Mouse (Mus musculus): ENCODE measurements at regions not wholly inside any gene's neighbourhood (a gene's known extent, or its start where the extent isn't known, plus 50 kb on each side); places are given as distances from the start of the nearest gene placed in this dataset.

DNA sequence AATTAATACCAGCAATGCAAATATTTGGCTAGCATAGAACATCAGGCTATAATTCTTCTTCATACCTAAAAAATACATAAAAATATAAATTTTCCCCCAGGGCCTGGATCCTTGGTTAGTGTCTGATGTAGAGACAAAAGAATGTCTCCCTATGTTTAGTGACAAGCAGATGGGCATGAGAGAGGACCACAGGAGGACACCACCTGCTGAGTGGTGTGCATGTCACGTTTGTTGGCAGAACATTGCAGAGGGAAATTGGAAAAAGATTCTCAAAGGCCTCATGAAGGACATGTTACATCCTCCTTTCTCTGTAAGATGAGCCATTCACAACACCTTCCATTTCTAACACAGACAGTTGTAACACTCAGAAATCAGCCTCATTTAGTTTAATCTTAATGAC is 206.3 kb downstream of the Hhipl2 start:
- H3K9ac ChIP-seq = no peak overlapping the region
- WGBS (ENCODE audit: insufficient replicate concordance) = 41% methylated on average over 1 of the region's 1 CpGs

DNA sequence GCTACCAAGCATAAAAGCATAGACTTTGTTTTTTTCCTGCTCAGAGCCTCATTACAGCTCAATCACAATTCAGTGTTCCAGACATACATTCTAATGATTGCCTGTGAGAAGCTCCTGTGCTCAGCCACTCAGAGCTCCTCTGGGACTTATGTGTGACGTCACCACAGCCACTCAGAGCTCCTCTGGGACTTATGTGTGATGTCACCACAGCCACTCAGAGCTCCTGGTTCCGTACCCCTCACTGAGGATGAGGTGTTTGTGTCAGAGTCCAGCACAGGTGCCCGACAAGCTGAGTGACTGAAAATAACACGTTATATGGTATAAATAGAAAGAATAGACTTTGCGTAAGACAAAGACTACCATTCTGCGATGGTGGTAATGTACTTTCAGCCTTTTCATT is 215.8 kb downstream of the Hhipl2 start:
- Histone ChIP-seq H3K27me3 (no peaks in the 10 kb centered on the region), H3K9ac (no peak overlapping the region), H3K9me3 (replicated peaks) (no peaks in the 10 kb centered on the region), H3K4me1 (replicated peaks) (no peaks in the 10 kb centered on the region), H3K36me3 (replicated peaks) (no peaks in the 10 kb centered on the region), H3K4me2 (no peak overlapping the region), H3K27ac (replicated peaks) (no peak overlapping the region), H3K4me3 (replicated peaks) (no peak overlapping the region)
- ATAC-seq (ENCODE audit: insufficient read depth) = no peak
- 62% methylated on average over 6 of the region's 6 CpGs for WGBS (ENCODE audit: insufficient replicate concordance)

More for the DNA sequence above, 206.3 kb downstream of the Hhipl2 start:
- H3K4me2 ChIP-seq = no peak overlapping the region
- H3K36me3 ChIP-seq (replicated peaks) = no peaks in the 10 kb centered on the region
- no peak overlapping the region for H3K4me3 ChIP-seq (replicated peaks)
- H3K27me3 ChIP-seq = no peaks in the 10 kb centered on the region
- no peaks in the 10 kb centered on the region for H3K9me3 ChIP-seq (replicated peaks)
- H3K27ac ChIP-seq (replicated peaks) = no peak overlapping the region
- no peaks in the 10 kb centered on the region for H3K4me1 ChIP-seq (replicated peaks)
- no peak for ATAC-seq (ENCODE audit: insufficient read depth)

DNA sequence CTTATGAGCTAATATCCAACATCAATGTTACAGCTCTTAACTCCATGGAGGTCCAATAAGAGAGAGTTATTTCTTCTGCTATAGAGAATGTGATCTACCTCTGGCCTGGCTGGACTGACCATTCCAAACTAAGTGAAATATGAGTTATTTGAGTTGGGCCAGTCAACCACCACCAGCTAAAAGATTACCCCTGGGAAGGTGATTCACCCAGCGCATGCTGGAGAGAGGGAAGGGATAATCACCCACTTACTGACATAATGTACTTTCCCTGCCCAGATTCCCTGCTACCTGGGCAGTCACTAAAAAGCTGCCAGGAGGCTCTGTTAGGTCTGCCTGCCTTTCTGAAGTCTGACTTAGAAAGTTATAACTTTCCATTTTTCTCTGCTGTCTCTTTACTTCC is 216.8 kb downstream of the Hhipl2 start:
- no peaks in the 10 kb centered on the region for H3K27me3 ChIP-seq
- H3K9ac ChIP-seq = no peak overlapping the region
- no peak overlapping the region for H3K27ac ChIP-seq (replicated peaks)
- no peaks in the 10 kb centered on the region for H3K4me1 ChIP-seq (replicated peaks)
- no peak overlapping the region for H3K4me2 ChIP-seq
- H3K36me3 ChIP-seq (replicated peaks) = no peaks in the 10 kb centered on the region
- H3K4me3 ChIP-seq (replicated peaks) = no peak overlapping the region
- no peak for ATAC-seq (ENCODE audit: insufficient read depth)
- no peaks in the 10 kb centered on the region for H3K9me3 ChIP-seq (replicated peaks)
- 85% methylated on average over 1 of the region's 1 CpGs for WGBS (ENCODE audit: insufficient replicate concordance)

DNA sequence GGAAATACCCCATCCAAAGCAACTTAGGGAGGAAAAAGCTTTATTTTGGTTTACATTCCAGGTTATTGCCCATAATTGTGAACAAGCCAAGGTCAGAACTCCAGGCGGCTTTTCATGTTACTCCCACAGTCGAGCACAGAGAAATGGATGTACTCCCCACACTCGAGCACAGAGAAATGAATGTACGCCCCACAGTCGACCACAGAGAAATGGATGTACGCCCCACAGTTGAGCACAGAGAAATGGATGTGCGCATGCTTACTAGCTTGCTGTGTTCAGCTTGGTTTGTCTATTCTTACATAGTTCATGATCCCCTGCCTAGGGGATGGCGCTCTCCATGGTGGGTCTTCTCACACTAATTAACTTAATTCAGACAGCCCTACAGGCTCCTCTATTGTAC is 219.2 kb downstream of the Hhipl2 start:
- Histone ChIP-seq H3K27ac (replicated peaks) (no peak overlapping the region), H3K4me1 (replicated peaks) (no peaks in the 10 kb centered on the region), H3K9ac (no peak overlapping the region), H3K4me2 (no peak overlapping the region), H3K9me3 (replicated peaks) (no peaks in the 10 kb centered on the region), H3K27me3 (no peaks in the 10 kb centered on the region), H3K36me3 (replicated peaks) (no peaks in the 10 kb centered on the region), H3K4me3 (replicated peaks) (no peak overlapping the region)
- no peak for ATAC-seq (ENCODE audit: insufficient read depth)
- 73% methylated on average over 8 of the region's 8 CpGs for WGBS (ENCODE audit: insufficient replicate concordance)

DNA sequence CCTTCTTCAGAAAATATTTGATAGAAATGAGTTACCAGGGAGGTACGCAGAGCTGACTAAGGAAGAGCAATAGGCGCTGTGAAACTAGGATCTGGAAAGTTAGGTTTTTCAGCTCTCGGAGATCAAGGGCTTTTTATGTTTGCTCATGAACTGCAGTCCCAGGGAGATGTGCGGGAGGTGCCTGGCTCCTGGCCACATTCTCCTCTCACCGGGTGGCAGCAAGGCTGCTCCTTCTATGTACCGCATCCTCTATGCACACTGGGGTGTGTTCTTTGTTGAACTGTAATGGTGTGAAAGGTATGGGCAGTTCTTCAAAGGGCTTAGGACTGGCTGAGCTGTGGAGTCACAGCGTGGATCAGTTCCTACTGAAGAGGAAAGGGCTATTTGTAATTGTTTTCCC is 221.3 kb downstream of the Hhipl2 start:
- no peak overlapping the region for H3K4me2 ChIP-seq
- ATAC-seq (ENCODE audit: insufficient read depth) = no peak
- WGBS (ENCODE audit: insufficient replicate concordance) = 50% methylated on average over 7 of the region's 7 CpGs

DNA sequence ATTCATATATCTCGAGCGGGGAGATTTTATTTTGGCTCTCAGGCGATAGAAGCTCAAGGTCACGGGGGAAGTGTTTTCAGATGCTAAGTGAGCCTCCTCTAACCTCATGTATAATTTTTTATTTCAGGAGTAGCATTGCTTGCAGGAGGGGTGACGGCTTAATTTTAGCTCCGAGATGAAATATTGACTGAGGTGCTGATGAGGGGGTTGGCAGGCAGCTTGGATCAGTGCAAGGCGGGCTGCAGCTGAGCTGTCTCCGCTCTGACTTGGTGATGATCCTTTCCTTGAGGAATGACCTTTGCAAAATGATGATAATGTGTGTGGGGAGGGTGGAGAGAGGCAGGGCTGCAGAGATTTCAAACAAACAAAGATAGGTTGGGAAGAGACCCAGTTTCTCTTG is 222.6 kb downstream of the Hhipl2 start:
- no peak for ATAC-seq (ENCODE audit: insufficient read depth)
- no peaks in the 10 kb centered on the region for H3K27me3 ChIP-seq
- 68% methylated on average over 8 of the region's 8 CpGs for WGBS (ENCODE audit: insufficient replicate concordance)
- no peak overlapping the region for H3K9ac ChIP-seq
- H3K4me3 ChIP-seq (replicated peaks) = no peak overlapping the region
- no peak overlapping the region for H3K4me2 ChIP-seq
- H3K27ac ChIP-seq (replicated peaks) = no peak overlapping the region
- H3K36me3 ChIP-seq (replicated peaks) = no peaks in the 10 kb centered on the region
- H3K9me3 ChIP-seq (replicated peaks) = no peaks in the 10 kb centered on the region
- H3K4me1 ChIP-seq (replicated peaks) = no peaks in the 10 kb centered on the region

More for the DNA sequence above, 221.3 kb downstream of the Hhipl2 start:
- Histone ChIP-seq H3K9me3 (replicated peaks) (no peaks in the 10 kb centered on the region), H3K27me3 (no peaks in the 10 kb centered on the region), H3K4me3 (replicated peaks) (no peak overlapping the region), H3K36me3 (replicated peaks) (no peaks in the 10 kb centered on the region), H3K4me1 (replicated peaks) (no peaks in the 10 kb centered on the region), H3K9ac (no peak overlapping the region), H3K27ac (replicated peaks) (no peak overlapping the region)

DNA sequence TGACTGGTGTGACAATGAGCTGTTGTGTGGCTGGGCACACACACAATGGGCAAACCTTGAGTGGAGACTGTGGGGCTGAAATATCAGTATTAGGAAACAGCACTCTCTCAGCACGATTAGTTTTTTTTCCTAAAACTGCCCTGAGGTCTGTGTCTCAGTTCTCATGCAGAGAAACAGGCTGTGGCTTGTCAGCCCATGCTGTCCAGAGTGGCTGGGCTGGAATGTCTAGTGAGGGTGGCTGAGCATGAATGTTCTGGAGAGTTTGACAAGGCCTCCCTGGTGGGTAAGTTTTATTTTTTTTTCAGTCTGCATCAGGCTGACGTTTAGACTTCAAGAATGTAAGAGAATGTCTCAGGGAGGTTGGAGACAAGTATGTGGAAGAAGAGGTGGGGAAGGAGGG is 226.0 kb downstream of the Hhipl2 start:
- WGBS (ENCODE audit: insufficient replicate concordance) = 52% methylated on average over 2 of the region's 2 CpGs

DNA sequence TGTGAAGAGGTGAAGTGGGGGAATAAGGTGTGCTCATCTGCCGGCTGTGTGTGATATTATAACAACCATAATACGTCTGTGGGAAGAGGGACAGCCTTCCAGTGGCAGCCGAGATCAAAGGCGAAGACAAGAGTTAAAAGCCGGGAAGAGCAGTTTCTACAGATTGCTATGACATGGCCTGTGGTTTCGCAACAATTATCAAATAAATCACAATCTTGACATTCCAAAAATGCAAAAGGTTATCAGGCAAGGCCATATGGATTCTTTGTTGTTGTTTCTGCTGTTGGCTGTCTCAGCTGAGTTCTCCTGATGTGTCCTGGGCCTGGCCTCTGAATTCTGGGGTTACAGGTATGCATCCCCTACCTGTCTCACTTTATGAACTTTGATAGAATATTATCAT is 235.9 kb downstream of the Hhipl2 start:
- no peak overlapping the region for H3K27ac ChIP-seq (replicated peaks)
- no peak overlapping the region for H3K4me3 ChIP-seq (replicated peaks)
- H3K36me3 ChIP-seq (replicated peaks) = no peaks in the 10 kb centered on the region
- no peak overlapping the region for H3K9ac ChIP-seq
- ATAC-seq (ENCODE audit: insufficient read depth) = no peak
- H3K27me3 ChIP-seq = no peaks in the 10 kb centered on the region
- H3K4me1 ChIP-seq (replicated peaks) = no peaks in the 10 kb centered on the region
- no peak overlapping the region for H3K4me2 ChIP-seq
- no peaks in the 10 kb centered on the region for H3K9me3 ChIP-seq (replicated peaks)
- WGBS (ENCODE audit: insufficient replicate concordance) = 40% methylated on average over 6 of the region's 6 CpGs

More for the DNA sequence above, 226.0 kb downstream of the Hhipl2 start:
- H3K27me3 ChIP-seq = no peaks in the 10 kb centered on the region
- no peaks in the 10 kb centered on the region for H3K36me3 ChIP-seq (replicated peaks)
- no peaks in the 10 kb centered on the region for H3K4me1 ChIP-seq (replicated peaks)
- no peak overlapping the region for H3K4me2 ChIP-seq
- H3K4me3 ChIP-seq (replicated peaks) = no peak overlapping the region
- H3K9ac ChIP-seq = no peak overlapping the region
- no peaks in the 10 kb centered on the region for H3K9me3 ChIP-seq (replicated peaks)
- H3K27ac ChIP-seq (replicated peaks) = no peak overlapping the region
- ATAC-seq (ENCODE audit: insufficient read depth) = no peak

DNA sequence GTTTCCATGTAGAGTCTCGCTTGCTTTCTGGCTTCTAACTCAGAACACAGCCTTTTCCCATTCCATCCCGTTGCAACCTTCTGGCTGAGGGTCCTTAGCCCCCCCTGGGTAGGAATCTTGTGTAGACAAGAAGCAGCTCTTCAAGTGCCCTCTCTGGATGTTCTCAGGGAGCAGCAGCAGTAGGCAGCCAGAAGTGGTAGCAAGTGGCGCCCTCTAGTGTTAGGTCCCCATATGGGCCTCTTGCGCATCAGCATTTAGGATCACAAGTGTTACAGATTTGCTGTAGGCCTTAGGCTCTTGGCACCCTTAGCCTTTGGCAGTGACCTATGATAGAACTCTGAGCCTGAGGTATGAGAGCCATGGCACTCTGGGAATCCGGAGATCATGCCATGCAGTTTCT is 239.0 kb downstream of the Hhipl2 start:
- Histone ChIP-seq H3K9ac (no peak overlapping the region), H3K4me1 (replicated peaks) (no peaks in the 10 kb centered on the region), H3K27me3 (no peaks in the 10 kb centered on the region), H3K27ac (replicated peaks) (no peak overlapping the region), H3K4me3 (replicated peaks) (no peak overlapping the region), H3K9me3 (replicated peaks) (no peaks in the 10 kb centered on the region), H3K4me2 (no peak overlapping the region), H3K36me3 (replicated peaks) (no peaks in the 10 kb centered on the region)
- ATAC-seq (ENCODE audit: insufficient read depth) = no peak
- WGBS (ENCODE audit: insufficient replicate concordance) = 45% methylated on average over 5 of the region's 5 CpGs

DNA sequence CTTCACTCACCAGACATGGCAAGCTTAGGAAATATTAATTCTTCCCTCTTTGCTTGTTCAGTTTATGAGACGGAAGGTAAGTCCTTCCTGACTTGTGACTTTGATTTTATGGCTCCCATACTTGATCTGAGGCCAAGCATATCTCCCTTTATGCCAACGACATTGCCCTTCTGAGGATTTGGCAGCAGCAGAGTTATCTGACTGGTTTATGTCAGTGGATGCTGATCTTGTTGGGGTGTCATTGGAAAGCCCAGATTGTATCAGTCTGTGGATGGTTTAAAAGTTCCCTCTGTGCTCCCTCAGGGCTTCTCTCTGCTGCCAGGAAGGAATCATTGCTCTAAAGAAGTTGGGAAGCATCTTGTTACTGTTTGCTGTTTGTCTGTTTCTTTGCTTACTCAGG is 242.5 kb downstream of the Hhipl2 start:
- Histone ChIP-seq H3K27ac (replicated peaks) (no peak overlapping the region), H3K4me3 (replicated peaks) (no peak overlapping the region), H3K4me1 (replicated peaks) (no peaks in the 10 kb centered on the region), H3K9me3 (replicated peaks) (no peaks in the 10 kb centered on the region), H3K36me3 (replicated peaks) (no peaks in the 10 kb centered on the region), H3K9ac (no peak overlapping the region), H3K4me2 (no peak overlapping the region), H3K27me3 (no peaks in the 10 kb centered on the region)
- 59% methylated on average over 2 of the region's 2 CpGs for WGBS (ENCODE audit: insufficient replicate concordance)
- no peak for ATAC-seq (ENCODE audit: insufficient read depth)

DNA sequence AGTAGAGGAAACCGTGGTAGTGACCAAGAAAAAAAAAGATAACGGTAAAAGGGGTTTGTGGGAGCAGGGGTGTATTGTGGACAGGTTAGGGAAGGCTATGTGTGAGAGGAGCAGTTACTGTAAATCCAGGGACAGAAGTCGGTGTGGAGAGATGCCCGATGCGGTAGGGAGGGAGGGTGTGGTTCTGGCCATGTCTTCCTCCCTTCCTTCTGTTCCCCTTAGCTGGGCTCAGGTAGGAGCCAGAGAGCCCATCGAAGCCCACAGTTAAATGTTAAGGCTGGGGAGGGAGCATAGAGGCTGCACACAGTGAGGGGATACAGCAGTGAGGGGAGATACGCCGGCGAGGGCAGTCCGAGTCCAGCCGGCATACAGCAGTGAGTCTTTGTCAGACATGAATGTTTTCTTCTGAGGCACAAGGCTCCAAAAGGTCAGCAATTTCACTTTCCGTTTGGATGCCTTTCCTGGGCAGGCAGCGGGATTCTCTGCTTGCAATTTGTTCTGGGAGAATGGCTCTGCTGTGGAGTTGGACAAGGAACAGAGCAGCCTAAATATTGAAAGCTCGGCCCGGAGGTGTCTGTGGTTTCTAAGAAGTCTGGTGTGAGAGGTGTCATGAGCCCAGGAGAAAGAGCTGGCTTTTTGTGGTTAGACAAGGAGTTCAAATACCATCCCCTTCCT is 244.5 kb downstream of the Hhipl2 start:
- no peaks in the 10 kb centered on the region for H3K36me3 ChIP-seq (replicated peaks)
- no peak overlapping the region for H3K27ac ChIP-seq (replicated peaks)
- H3K9me3 ChIP-seq (replicated peaks) = no peaks in the 10 kb centered on the region
- H3K9ac ChIP-seq = no peak overlapping the region
- ATAC-seq (ENCODE audit: insufficient read depth) = no peak
- H3K4me1 ChIP-seq (replicated peaks) = no peaks in the 10 kb centered on the region
- H3K4me2 ChIP-seq = no peak overlapping the region
- no peaks in the 10 kb centered on the region for H3K27me3 ChIP-seq
- H3K4me3 ChIP-seq (replicated peaks) = no peak overlapping the region
- 70% methylated on average over 15 of the region's 15 CpGs for WGBS (ENCODE audit: insufficient replicate concordance)

DNA sequence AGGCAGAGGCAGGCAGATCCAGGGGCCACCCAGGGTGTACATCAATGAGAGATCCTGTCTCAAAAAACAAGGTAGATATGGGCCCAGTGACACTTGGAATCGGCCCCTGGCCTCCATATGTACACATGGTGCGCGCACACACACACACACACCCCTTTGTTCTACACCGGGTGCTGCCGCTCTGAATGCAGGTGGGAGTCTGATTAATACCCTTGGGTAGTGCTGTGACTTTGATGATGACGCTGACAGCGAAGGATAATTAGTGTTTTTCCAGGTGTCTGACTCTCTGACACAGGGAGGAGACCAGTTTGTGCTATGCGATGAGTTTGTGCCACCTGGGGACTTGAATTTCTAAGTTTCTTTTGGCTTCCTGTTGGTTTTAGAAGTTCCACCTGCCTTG is 251.3 kb downstream of the Hhipl2 start:
- no peak for ATAC-seq (ENCODE audit: insufficient read depth)
- no peaks in the 10 kb centered on the region for H3K4me1 ChIP-seq (replicated peaks)
- 64% methylated on average over 8 of the region's 8 CpGs for WGBS (ENCODE audit: insufficient replicate concordance)
- no peaks in the 10 kb centered on the region for H3K27me3 ChIP-seq
- H3K27ac ChIP-seq (replicated peaks) = no peak overlapping the region
- no peak overlapping the region for H3K4me3 ChIP-seq (replicated peaks)
- no peak overlapping the region for H3K9ac ChIP-seq
- no peak overlapping the region for H3K4me2 ChIP-seq
- H3K9me3 ChIP-seq (replicated peaks) = no peaks in the 10 kb centered on the region
- H3K36me3 ChIP-seq (replicated peaks) = no peaks in the 10 kb centered on the region
